Mouse (Mus musculus) liver, postnatal 0 days (tissue): ENCODE measurements around the gene Iqcf5.

Source experiments
- CTCF ChIP-seq: sonication (generic); IDR thresholded peaks from 2 replicates; pipeline ENCODE4 v1.5.1; 2016; ENCODE audit warnings: antibody characterized with exemption, low read depth
- EP300 ChIP-seq: IDR thresholded peaks from 2 replicates; pipeline ENCODE4 v1.6.1; 2016; ENCODE audit warnings: antibody characterized with exemption, low read depth, mild to moderate bottlenecking

DNA sequence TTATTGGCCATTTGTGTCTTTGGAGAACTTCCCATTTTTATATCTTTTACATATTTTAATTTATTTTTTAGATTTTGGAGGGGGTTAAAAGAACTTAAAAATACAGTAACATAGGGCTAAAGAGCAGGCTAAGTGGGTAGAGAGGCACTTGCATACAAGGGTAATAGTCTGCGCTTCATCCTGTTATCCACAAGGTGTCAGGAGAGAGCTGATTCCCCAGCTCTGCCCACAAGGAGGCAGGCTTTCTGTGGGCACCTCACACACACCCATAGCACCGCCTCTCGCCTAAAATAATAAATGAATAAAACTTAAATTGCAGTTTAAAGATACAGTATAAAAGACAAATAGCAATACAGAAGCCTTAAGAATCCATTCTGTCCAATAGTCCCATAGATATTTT lies 17.5 kb downstream of the Iqcf5 start:
- TF ChIP-seq CTCF (peak; percentile 92), EP300 (no peak)
